Mouse (Mus musculus) cortical plate, adult 2 months (tissue): ENCODE measurements around the gene Pou3f4.

Experiments used
- CTCF ChIP-seq: fragments of 200-500 bp; IDR thresholded peaks from 2 replicates; pipeline ENCODE4 v1.5.1; 2011; ENCODE audit warnings: mild to moderate bottlenecking, control low read depth, low read length; ENCODE audit not compliant: insufficient read depth; ENCODE audit errors: extremely low read depth
- POLR2A ChIP-seq: fragments of 200-500 bp; IDR thresholded peaks from 2 replicates; pipeline ENCODE4 v1.6.1; 2011; ENCODE audit warnings: mild to moderate bottlenecking, low read length, control low read depth; ENCODE audit not compliant: insufficient read depth; ENCODE audit errors: extremely low read depth

GRCm38 (mm10) chrX:110837450-110837849, 23.4 kb downstream of the Pou3f4 start:
- TF ChIP-seq CTCF (no peak), POLR2A (no peak)
